Mouse (Mus musculus) kidney, postnatal 36 days (tissue): Measurements from ENCODE around the gene Lars2.
A peak's percentile ranks its signal among the peaks of the same experiment; 100 is the strongest.

Experiments
- DNase-seq, 2 experiments: peaks; one replicate each; pipeline ENCODE4 v3.0.0; 2021 to 2022; ENCODE audit warnings: mixed read lengths in 2 of 2

The Lars2 gene

DNA sequence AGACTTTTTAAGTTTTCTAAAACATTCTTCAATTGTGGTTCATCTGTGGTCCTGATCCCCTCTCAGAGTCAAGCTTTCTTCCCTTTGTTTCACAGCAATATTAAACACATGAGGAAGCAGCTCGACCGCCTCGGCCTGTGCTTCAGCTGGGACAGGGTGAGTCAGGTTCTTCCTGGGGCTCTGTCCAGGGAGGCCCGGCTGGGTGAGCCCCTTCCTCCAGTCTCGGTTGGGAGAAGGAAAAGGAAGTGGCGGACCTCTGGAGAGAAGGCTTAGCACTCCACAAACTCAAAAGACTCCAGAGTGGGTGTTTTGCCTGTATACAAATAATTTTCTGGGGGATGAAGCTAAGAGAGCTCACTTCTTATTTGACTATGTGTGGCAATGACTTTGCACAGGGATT lies 28.1 kb downstream of the Lars2 start:
- DNase-seq, result no peak

DNA sequence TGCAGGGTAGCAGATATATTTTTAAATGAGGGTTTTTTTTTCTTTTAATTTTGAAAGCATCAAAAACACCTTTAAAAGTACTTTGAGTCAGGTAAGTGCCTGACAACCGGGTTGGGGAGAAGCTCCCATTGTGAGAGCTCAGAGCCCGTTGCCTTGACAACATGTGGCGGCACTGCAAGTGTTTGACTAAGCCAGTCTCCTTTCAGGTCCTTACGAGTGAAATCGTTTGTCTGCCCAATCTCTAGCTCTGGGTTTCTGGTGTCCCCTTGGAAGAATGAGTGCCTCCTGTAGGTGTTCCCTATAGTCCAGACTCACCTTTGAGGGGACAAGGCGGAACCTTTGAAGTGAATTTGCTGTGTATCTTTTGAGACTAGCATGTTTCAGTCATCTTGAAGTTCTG lies 31.0 kb downstream of the Lars2 start:
- DNase-seq, result no peak

DNA sequence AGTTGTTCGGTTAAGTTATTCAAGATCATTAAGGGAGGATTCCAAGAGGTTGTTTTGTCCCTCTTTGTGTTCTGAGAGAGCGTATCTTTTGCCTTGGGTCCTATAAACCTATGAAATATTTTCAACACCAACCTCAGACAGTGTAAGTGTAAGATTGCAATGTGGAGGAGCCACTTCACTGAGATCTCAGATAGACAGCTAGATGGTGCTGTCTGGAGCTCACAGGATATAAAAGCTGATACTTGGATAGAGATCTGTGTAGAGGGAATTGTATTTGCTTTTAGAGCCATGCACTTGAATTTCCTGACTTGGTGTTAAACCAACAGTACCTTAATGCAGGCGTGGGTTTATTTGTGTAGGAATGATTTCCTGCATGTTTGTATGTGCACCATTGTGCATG lies 35.5 kb downstream of the Lars2 start:
- DNase-seq, result no peak

DNA sequence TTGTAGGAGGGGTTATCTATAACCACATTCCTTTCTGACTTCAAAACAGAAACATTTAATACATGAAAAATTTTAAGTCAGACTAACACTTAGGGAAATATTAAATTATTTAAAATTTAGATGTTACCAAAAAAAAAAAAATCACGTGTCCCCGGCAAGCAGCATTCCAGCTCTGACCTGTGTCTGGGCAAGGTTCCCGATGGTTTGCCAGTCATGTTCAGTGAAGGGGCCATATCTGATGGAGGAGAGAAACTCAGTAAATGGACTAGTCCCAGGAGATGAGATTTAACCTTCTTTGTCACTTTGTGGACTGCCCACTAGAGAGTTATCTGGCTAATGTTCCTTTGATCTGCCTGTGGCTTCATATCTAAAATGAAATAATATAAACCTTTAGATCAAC lies 36.3 kb downstream of the Lars2 start:
- no peak for DNase-seq

DNA sequence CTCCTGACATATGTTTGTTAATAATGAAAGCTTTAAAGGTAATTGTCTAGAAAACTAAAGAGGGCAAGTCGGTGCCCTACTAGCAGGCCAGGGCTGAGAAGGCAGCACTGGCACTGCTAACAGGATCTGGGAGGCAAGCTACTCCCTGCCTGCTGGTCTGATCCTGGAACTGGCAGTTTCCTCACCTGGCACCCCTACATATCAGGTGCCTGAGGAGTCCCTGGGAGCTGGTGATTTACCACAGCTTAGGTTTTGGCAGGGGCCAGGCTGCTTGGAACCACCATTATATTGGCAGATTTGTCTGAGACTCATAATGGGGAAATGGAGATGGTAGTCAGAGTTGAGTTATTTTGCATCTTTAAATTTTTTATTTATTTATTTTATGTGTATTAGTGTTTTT lies 38.5 kb downstream of the Lars2 start:
- no peak for DNase-seq

DNA sequence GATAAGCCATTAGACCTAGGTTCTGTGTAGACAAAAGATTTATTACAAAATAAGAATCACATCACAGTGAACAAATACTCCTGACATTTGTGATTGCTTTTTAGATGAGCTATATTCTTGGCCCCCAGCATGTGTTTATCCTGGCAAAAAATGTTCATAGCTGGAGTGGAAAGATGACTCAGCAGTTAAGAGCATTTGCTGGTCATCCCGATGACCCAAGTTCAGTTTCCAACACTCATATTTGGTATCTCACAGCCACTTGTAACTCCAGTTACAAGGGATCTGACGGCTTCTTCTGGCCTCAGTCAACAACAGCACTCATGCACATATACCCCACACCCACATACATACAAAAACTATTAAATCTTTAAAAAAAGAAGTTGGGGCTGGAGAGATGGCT lies 42.0 kb downstream of the Lars2 start:
- no peak for DNase-seq

DNA sequence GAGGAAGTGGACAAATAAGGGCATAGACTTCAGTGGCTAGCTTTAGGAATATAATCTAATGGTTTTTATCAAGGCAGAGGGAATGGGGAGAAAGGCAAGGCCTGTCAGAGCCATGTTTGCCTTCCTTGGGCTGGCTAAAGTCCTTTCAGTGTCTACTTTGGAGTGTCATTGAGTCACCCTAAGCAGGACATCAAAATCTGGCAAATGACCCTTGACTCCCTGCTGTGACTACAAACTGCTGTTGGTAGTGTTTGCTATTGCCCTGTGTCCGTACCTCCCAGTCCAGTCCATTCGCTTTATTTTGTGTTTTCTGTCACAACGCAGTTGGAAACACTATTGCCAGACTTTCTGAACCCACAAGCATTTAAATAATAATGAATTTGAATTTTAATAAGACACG lies 63.1 kb downstream of the Lars2 start:
- no peak for DNase-seq

DNA sequence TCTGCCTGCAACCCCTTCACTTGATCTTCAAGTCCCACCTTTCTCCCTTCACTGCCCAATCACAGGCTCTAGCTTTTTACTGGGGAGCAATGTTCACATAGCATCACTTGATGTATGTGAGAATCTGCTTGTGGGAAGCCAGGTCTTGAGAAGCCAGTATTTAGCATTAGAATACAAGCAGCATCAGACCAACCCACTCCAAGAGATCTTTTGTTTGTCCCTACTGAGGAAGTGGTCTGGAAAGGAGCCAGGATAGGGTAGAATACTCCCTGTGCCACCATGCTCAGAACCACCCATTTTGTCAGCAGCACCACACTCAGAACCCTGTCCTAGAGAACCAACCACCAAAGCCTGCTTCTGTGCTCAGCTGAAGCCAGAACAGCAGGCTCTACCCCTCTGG lies 64.2 kb downstream of the Lars2 start:
- DNase-seq, result no peak

DNA sequence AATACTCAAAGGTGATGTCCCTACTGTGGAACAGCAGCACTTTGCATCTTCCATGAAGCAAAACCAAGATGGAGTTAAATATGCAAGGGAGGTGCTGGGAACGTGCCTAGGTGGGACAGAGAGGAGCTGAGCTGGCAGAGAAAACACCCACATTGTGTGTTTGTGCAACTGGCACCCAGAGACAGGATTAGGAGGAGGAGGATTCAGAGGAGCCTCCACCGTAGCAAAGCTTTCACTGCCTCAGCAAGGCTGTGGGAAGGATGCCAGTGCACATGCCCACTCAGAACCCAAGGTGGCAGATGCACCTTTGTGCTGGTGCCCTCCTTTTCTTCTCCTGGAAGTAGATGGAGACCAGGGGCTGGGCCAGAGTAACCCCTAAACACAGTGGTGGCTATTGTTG lies 71.5 kb downstream of the Lars2 start:
- DNase-seq, result no peak

DNA sequence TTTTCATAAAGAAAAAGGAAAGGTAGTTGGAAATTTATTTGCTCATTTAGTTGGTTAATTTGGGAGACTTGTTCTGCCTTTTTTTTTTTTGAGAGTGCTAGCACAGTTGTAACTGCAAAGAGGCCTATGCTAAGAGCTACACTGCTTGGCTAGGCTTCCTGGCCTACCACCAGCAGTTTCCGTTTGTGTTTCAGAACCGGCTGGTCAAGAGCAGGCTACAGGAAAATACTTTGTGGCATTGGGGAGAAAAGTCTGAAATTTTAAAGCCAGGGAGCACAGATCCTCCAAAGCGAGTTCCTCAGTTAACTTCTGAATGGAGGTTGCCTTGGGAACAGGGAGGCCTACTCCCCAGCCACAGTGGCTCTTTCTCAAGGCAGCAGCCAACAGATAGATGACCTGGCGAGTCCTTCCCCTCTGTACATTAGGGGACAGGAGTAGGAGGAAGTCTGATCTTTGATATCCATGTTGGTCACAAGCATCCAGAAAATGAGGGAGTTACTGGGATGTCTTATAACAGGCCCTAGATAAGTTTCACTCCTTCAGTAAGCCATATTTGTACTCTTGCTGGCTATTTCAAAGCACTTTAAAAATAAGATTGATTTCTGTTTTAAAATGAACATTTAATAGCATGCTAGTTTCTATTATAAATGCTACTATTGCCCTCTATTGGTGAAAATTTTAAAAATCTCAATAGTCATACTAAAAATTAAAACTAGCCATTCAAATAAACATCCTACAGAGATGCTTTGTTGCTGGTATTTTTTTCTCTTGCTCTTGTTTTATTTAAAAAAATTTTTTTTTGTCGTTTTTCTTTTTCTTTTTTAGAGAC lies 73.7 kb downstream of the Lars2 start:
- DNase-seq, result no peak

DNA sequence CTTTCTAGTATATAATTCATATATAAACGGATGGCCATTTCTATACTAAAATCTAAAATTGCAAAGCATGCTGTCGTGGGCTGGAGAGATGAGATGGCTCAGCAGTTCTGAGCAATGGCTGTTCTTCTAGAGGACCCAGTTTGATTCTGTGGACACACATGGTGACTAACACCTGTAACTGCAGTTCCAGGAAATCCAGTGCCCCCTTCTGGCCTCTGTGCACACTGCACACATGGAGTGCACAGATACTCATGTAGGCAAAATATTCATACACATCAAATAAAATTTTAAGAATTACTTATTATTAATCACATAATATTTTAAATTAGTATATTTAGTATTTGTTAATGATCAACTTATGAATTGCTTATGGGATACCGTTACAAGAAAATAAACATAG lies 80.4 kb downstream of the Lars2 start:
- peak in 1 of 2 experiments; percentile 51 for DNase-seq

DNA sequence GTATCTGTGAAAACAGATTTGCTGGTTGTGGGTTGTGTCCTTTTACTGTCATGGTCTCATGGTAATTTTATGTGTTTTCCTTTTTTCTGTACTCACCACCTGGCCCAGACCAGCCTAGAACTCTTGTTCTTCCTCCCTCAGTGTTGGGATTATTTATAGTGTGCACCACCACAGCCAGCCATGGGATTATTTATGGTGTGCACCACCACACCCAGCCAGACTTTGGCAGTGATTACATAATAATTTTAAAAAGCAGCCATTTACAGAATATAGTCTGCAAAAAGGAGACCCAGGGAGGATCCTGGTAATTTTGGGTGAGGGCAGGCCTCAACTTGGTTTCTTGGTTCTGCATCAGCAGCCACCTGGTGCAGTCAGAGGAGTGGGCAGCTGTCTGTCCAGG lies 81.9 kb downstream of the Lars2 start:
- DNase-seq, result no peak

DNA sequence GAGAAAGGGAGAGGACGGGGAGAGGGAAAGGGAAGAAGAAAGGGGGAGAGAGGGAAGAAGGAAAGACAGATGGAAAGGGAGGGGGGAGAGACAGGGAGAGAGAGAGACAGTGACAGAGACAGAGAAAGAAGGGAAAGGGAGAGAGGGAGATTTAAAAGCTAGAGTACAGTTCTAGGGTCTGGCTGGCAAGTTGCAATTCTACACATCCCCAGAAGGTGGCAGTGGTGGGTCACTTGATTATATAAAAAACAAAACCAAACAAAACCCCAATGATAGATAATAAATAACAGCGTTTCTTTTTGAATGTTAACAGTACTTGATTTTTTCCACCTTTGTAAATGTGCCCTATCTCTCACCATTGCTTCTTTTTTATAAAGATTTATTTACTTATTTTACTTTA lies 83.4 kb downstream of the Lars2 start:
- DNase-seq, result peak; percentile 39 to 76

DNA sequence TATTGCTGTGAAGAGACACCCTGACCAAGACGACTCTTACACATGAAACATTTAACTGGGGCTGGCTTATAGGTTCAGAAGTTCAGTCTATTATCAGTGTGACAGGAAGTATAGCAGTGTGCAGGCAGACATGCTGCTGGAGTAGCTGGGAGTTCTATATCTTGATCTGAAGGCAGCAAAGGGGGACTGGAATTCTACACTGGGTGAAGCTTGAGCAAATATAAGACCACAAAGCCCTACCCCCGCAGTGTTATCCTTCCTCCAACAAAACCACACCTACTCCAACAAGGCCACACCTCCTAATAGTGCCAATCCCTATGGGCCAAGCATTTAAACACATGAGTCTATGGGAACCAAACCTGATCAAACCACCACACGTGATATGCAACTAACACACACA lies 85.0 kb downstream of the Lars2 start:
- DNase-seq, result no peak

DNA sequence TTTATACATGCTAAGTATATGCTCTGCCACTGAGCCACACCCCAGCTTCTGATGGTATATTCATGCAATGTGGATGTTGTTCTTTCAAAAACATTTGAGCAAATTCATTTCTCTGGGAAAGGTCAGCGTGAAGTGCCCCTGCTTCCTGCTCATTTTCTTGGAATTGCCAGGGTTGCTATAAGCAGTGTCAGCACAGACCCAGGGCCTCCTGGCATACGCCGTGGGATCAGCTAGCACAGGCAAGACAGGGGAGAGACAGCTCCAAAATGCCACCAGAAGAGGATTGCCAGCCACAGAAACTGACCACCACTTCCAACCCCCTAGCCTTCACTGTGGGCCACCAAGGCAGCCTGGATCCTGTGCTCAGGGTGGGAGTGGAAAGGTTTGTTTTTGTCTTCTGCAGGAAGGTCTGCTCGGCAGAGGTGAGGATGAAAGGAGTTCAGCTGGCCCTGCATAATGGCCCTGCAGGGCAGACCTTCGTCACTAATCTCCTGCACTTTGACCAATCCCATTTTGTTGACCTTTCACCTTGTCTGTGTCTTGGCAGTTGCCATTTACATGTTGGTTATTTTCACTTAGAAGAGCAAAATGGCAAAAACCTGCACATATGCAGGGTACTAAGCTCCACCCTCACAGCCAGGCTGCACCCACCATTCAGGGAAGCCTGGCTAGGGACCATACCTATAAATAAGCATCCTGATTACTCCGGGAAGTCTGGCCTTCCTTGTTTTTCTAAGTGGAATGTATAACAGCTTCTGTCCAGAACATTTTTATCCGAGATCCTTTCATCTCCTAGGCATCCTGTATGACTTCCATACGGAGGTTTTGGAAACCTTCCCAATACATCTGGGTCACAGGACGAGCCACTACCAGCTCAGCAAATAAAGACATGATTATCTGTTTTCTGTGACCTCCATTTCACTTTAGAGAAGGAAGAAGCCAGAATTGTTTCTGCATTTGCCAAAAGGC lies 90.2 kb downstream of the Lars2 start:
- DNase-seq, result peak; percentile 24 to 30

DNA sequence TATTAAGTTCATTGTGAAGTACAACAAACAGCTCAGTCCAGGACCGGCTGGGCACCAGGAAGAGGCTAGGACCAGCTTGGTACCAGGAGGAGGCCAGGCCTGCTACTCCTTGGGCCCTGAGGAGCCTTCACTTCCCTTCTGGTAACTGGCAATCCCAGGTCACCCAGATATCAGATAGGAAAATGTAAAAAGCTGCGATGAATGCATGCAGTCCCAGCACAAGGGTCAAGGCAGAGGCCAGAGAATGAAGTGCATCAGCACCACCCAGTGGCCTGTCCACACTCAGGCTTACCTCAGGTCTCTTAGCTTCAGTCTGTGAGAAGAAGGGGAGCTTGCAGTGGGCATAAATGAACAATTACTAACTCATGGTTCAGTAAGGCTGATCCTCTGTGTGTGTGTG lies 90.9 kb downstream of the Lars2 start:
- peak; percentile 45 to 68 for DNase-seq

DNA sequence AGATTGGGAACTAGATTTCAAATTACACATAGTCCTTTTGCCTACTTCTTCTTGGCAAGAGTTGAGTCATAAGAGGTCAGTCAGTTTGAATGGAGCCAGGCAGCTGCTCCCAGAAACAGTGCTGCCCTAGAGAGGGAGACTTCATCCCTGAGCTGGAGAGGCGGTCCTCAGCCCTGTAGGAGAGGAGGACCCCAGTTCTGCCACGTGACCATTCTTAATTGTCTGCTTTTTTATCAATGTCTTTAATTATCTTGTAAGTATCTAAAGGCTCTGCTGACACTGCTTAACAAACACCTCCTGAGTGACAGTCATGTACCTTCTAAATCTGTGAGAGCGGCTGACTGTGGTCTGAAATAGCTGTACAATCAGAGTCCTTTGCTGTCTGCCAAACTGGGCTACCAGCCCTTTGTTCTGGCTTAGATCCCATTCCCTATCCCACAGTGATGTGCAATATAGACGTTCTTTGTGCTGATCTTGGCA lies 100.5 kb downstream of the Lars2 start:
- DNase-seq, result no peak

DNA sequence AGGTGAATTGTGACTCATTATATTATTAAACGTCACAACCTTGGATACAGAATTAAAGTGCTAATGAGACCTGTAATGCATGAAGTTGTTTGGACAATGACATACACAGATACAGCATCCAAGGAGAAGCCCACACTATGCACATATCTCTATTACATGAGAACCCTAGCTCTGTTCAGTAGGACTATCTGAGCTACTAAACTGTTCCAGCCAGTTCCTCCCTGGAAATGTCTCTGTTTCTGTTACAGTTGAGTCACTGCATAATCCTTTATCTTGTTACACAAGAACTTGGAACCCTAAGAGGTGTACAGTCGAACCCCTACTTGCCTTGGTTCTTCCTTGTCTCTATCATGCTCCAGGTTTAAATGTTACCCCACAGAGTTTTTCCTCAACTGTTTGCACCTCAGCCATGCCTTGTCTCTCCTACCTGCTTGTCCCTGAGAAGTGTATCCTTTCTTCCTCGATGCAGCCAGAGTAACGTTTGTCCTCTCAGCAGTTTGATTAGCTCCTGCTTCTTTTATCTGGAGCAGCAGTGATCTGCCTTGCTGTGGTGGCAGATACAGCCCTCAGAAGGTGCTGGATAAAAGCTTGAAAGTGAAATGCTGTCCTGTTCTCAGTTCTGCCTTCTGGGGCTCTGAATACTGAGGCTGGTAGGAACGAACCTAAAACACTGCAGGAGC lies 101.8 kb downstream of the Lars2 start:
- no peak for DNase-seq

DNA sequence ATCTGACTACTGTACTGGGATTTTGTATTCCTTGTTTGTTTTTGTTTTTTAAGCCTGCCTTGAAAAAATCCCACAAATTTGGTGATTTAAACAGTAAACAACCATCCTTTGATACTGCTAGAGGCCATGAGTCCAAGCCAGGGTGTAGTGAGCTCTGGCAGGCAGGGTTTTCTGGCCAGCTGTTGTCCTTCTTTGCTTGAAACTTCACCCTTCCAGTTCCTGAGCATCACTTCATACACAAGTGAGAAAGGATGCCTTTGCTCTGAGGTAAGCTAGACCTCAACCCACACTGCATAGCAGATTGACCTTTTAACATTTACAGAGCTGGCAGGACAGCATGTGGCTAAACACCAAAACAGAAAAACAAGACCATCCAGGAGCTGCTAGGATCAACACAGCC lies 102.4 kb downstream of the Lars2 start:
- no peak for DNase-seq

DNA sequence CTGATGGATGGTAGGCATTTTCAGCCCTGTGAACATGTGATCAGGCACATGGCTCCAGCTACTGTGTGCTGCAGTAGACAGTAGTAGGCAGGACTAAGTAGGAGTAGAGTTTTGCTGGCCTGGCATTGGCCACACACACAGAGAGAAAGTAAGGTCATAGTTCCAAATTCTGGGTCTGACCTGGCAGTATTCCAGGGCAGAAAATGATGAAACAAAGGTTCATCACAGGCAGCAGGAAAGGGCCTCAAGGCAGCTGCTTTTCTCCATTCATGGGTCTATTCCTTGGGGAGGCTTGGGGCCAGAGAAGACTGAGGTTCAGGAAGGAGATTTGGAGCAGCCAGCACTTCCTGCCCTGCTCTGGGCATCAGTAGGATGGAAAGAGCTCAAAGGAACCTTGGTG lies 106.7 kb downstream of the Lars2 start:
- peak; percentile 69 to 75 for DNase-seq

DNA sequence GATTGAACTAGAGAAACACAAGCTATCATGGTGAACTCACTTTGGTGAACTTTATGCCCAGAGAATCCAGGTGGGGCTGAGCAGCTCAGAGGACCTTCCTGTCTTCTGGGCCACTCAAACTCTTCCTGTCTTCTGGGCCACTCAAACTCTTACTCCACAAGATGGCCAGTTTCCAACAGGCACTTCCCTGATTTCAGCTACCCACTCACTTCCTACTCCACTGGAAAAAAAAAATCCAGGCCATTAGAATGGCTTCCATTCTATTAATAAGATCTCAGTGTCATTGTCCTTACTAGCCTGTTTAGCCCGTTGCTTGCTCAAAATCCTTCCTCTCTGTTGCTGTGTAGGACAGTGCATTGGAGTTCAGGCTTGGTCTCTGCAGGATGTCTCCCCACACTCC lies 108.8 kb downstream of the Lars2 start:
- no peak for DNase-seq

DNA sequence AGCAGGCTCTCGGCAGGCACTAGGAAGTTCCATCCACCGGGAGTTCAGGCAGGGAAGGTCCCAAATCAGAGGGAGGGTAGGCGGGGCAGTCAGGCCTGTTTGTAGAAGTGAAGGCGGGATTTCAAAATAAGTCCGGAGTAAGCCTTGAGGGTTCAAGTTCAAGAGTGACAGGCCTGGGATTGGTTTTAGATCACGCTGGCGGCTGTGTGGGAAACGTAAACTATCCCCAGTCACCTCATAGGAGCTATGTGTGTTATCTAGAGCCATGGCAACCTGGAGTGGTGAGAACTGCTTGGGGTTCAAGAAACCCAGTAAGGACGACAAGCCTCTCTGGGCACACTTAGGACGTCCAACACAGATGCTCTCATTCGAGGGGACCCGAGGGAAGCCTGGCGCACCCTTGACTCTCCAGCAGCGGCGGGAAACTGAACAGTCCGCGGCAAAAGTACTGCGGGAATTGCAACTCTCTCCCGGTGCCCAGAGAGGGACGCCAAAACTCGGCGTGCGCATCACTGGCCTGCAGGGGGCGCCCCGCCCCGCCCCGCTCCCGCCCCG lies 111.4 kb downstream of the Lars2 start:
- DNase-seq, result peak; percentile 35 to 46
